29 mouse cellular contexts compared by ENCODE assay signal in genomic region chr11:52278991-52279390, GRCm38 (mm10). TPM values are rescaled to one million over a fixed set of nuclear protein-coding genes. Genes with fewer than 3 reads are reported as not detected.
DNase-seq lines count a peak whose midpoint lies in the region; ATAC-seq and TF ChIP-seq lines count a peak whose summit lies in the region.
"Had no signal": no experiment of that assay in that cellular context is flagged by ENCODE, and none has a peak within 500 bp of the region (broad histone marks: within the 10 kb centered on the region; RNA-seq: fewer than 3 reads in every experiment).

No protein-coding gene starts in this region.

- 0 out of 2 replicates have a peak, but pooled peaks cover 7% of the 10 kb centered on the region for H3K27me3 ChIP-seq in heart, embryonic 16.5 days (ENCODE audit: control insufficient read depth, insufficient read depth, low read length)
- no peaks in the 10 kb centered on the region for H3K27me3 ChIP-seq in thymus, adult 2 months (ENCODE audit: control insufficient read depth, insufficient read depth, low read length)

- no peak for ATAC-seq in heart, embryonic 16.5 days (replicated peaks; ENCODE audit: extremely low read depth, insufficient read depth, low FRiP score)
- ATAC-seq: CD4-positive, CD25-positive, alpha-beta regulatory T cell, adult 4 months; forebrain, embryonic 15.5 days; hindbrain, postnatal 0 days; inflammation-experienced regulatory T-cells, adult 6 months had no signal

- H3K9ac ChIP-seq in heart, embryonic 16.5 days (ENCODE audit: low read length) = no peak overlapping the region; the same call in 1 of the 2 replicates
- H3K9ac ChIP-seq: embryonic facial prominence, embryonic 13.5 days; forebrain, embryonic 12.5 days; forebrain, embryonic 15.5 days; heart, embryonic 13.5 days; hindbrain, embryonic 14.5 days had no signal

- DNase-seq in heart, adult 11 months = no peak
- DNase-seq in thymus, adult 2 months = no peak
- no peak for DNase-seq in thymus, postnatal 4 days
- peak; percentile 65 for DNase-seq in thymus, postnatal 14 days
- no peak for DNase-seq in lung, postnatal 10 days
- DNase-seq in left cerebral cortex, adult 9 months (ENCODE audit: low spot score in 2 of 2) = no peak
- DNase-seq: adrenal gland, adult 2 months; adrenal gland, postnatal 36 days; B cell, adult 2 months; cerebellum, adult 18-20 months; cerebellum, adult 9-11 months; cerebellum, postnatal 25 days; embryo, embryonic 11 days; gastrocnemius, postnatal 25 days; heart, adult 2 months; heart, postnatal 10 days; heart, postnatal 4 days had no signal

- TF ChIP-seq CTCF in thymus, adult 2 months (IDR thresholded peaks at IDR 0.05; ENCODE audit: borderline replicate concordance, control insufficient read depth, extremely low read depth, insufficient read depth, low read length, poor library complexity) = no peak

- TF ChIP-seq POLR2A in thymus, adult 2 months (IDR thresholded peaks at IDR 0.05; ENCODE audit: control insufficient read depth, extremely low read depth, insufficient read depth, low read length, poor library complexity) = no peak

- H3K9me3 ChIP-seq in heart, embryonic 16.5 days (replicated peaks; ENCODE audit: control insufficient read depth, low read length) = no peaks in the 10 kb centered on the region
- H3K9me3 ChIP-seq: embryonic facial prominence, embryonic 10.5 days; embryonic facial prominence, embryonic 13.5 days; forebrain, embryonic 12.5 days; forebrain, embryonic 15.5 days; heart, embryonic 10.5 days; heart, embryonic 13.5 days had no signal

- H3K36me3 ChIP-seq in heart, embryonic 16.5 days (ENCODE audit: control insufficient read depth, insufficient read depth) = no peaks in the 10 kb centered on the region
- H3K36me3 ChIP-seq in thymus, adult 2 months (ENCODE audit: control insufficient read depth, insufficient read depth, low read length) = peaks cover 81% of the 10 kb centered on the region
- H3K36me3 ChIP-seq: forebrain, embryonic 12.5 days; forebrain, embryonic 15.5 days; heart, embryonic 13.5 days had no signal

- peak overlapping the region; percentile 20; the same call in 1 of the 2 replicates for H3K4me3 ChIP-seq in heart, embryonic 16.5 days (ENCODE audit: low read length)
- peak overlapping the region; percentile 90 for H3K4me3 ChIP-seq in thymus, adult 2 months (ENCODE audit: control insufficient read depth, insufficient read depth, low read length)
- H3K4me3 ChIP-seq: embryonic facial prominence, embryonic 10.5 days; embryonic facial prominence, embryonic 13.5 days; erythroblast, embryonic 14.5 days; forebrain, embryonic 12.5 days; forebrain, embryonic 15.5 days; heart, adult 2 months; heart, embryonic 10.5 days; heart, embryonic 13.5 days had no signal

- peaks cover 15% of the 10 kb centered on the region for H3K4me1 ChIP-seq in heart, embryonic 16.5 days (ENCODE audit: control insufficient read depth, insufficient read depth, low read length)
- H3K4me1 ChIP-seq in thymus, adult 2 months (replicated peaks; ENCODE audit: control insufficient read depth, insufficient read depth, low read length) = peaks cover 15% of the 10 kb centered on the region

- H3K4me2 ChIP-seq in heart, embryonic 16.5 days (ENCODE audit: low read depth, low read length) = no peak overlapping the region
- H3K4me2 ChIP-seq: embryonic facial prominence, embryonic 13.5 days; forebrain, embryonic 12.5 days; forebrain, embryonic 15.5 days; heart, embryonic 13.5 days; hindbrain, embryonic 14.5 days had no signal

- H3K27ac ChIP-seq in heart, embryonic 16.5 days (ENCODE audit: low read length) = no peak overlapping the region
- H3K27ac ChIP-seq in thymus, adult 2 months (ENCODE audit: control insufficient read depth, insufficient read depth, low read length) = peak overlapping the region; percentile 96
- H3K27ac ChIP-seq: embryonic facial prominence, embryonic 10.5 days; embryonic facial prominence, embryonic 13.5 days; forebrain, embryonic 12.5 days; forebrain, embryonic 15.5 days; heart, adult 2 months; heart, embryonic 10.5 days; heart, embryonic 13.5 days; hindbrain, embryonic 14.5 days; hindbrain, postnatal 0 days had no signal

- 91% methylated on average over 6 of the region's 6 CpGs for WGBS in heart, embryonic 16.5 days
- WGBS in thymus, adult 2 months = 20% methylated on average over 6 of the region's 6 CpGs

RNA-seq across cellular contexts. Expression of gene Tcf7, which starts 3.8 kb away (rescaled TPM):
- 29.0 and 65.0 TPM in 2 replicates for polyA plus RNA-seq in heart, embryonic 16.5 days (2015; fragmentation: Nextera tagmentation; extraction: Ambion mirVana)
- polyA plus RNA-seq in thymus, adult 2 months (2012; rRNA removed) = 2,910 and 3,273 TPM in 2 replicates

RNA-seq across cellular contexts. Expression of gene Skp1a, which starts 47.2 kb away (rescaled TPM):
- polyA plus RNA-seq in heart, embryonic 16.5 days (2015; fragmentation: Nextera tagmentation; extraction: Ambion mirVana) = 476 and 507 TPM in 2 replicates
- polyA plus RNA-seq in thymus, adult 2 months (2012; rRNA removed) = 35.1 and 35.9 TPM in 2 replicates

Comparison
In these comparisons a context has a peak if more than half of its experiments do, and no peak if none do; other contexts are left out.
1. RNA of gene Tcf7, which starts 3.8 kb away (polyA plus RNA-seq): 2,910 to 3,273 TPM in thymus, adult 2 months; 29.0 to 65.0 TPM in heart, embryonic 16.5 days; every median in the first group is over 10 times any median in the second.
2. RNA of gene Skp1a, which starts 47.2 kb away (polyA plus RNA-seq): 476 to 507 TPM in heart, embryonic 16.5 days; 35.1 to 35.9 TPM in thymus, adult 2 months; every median in the first group is over 10 times any median in the second.